Mouse (Mus musculus) heart, postnatal 0 days (tissue): ENCODE data around the gene Cwc27.

Experiments
- CTCF ChIP-seq: IDR thresholded peaks from 2 replicates; pipeline ENCODE4 v1.5.1; 2016; ENCODE audit warnings: antibody characterized with exemption, control low read depth, low read depth
- EP300 ChIP-seq: IDR thresholded peaks from 2 replicates; pipeline ENCODE4 v1.6.1; 2016; ENCODE audit warnings: antibody characterized with exemption, low read depth

GRCm38 (mm10) chr13:104821192-104821591 is 4.2 kb upstream of the Cwc27 start:
- TF ChIP-seq EP300 (no peak), CTCF (no peak)
